Mouse (Mus musculus): ENCODE results near the gene Pkhd1. TPM values are rescaled to one million over a fixed set of nuclear protein-coding genes. Genes with fewer than 3 reads are reported as not detected.
"Not testable (repeated sequence)": the region's sequence is repeated elsewhere in the genome, so short reads cannot be mapped to it uniquely, and the experiment has no call there.

The Pkhd1 gene
- polyA plus RNA-seq, 1 experiment from 2014 or later, result 0.04 TPM

DNA sequence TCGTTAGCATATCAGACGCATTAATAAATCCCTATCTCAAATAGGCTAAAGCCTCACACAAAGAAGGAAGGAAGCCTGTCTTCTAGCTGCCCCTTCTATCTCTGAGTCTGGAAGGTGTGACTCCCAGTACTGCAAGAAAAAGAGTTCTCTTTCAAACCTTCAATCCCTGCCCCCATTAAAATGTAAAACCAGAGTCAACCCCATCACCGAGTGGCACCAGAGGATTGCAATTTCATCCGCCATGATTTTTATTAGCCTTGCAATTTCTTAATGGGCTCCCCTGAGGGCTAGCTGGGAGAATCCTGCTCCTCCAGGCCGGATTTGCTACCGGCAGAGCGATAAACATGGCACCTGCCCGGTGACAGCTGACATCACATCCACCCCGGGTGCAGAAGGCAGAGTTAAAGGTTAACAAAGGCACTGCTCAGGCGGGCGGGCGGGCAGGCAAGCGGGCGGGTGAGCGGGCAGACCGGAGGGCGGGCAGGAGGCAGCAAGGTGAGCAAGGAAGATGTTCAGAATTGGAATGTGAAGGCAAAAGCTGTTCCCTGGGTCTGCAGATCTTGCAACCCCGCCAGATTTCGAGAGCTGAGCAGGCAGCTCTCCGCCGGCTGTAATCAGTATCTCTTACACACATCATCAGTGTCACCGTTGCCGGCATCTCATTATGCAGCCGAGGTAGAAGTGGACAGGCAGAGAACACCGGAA is 140.2 kb downstream of the Pkhd1 start:
- ATAC-seq (ENCODE audit: insufficient read depth, low FRiP score, low TSS enrichment) (peak; percentile 83), DNase-seq (ENCODE audit: low spot score) (peak; percentile 52)
- peak overlapping the region; percentile 44 for H3K4me2 ChIP-seq (ENCODE audit: low read depth)
- H3K9ac ChIP-seq (ENCODE audit: low read length), result peak overlapping the region; percentile 14
- no peaks in the 10 kb centered on the region for H3K4me1 ChIP-seq (ENCODE audit: control insufficient read depth, insufficient read depth, low read length)
- H3K9me3 ChIP-seq (ENCODE audit: control insufficient read depth, low read length), result no peaks in the 10 kb centered on the region
- H3K27me3 ChIP-seq (ENCODE audit: control insufficient read depth, insufficient read depth, low read length), result no peaks in the 10 kb centered on the region
- H3K27ac ChIP-seq (ENCODE audit: low read depth, low read length), result peak overlapping the region; percentile 57; the same call in 1 of the 2 replicates
- no peaks in the 10 kb centered on the region for H3K36me3 ChIP-seq (ENCODE audit: control insufficient read depth, insufficient read depth, low read length)
- peak overlapping the region; percentile 27 for H3K4me3 ChIP-seq (ENCODE audit: low read depth, low read length)
- 5% methylated on average over 25 of the region's 25 CpGs for WGBS

- H3K27me3 ChIP-seq (ENCODE audit: control insufficient read depth, insufficient read depth, low read length), result no peaks in the 10 kb centered on the region
- no peak overlapping the region for H3K4me3 ChIP-seq (ENCODE audit: low read depth, low read length)
- WGBS, result 72% methylated on average over 11 of the region's 11 CpGs
- no peak overlapping the region for H3K9ac ChIP-seq (ENCODE audit: low read length)
- H3K27ac ChIP-seq (ENCODE audit: low read depth, low read length), result no peak overlapping the region
- DNase-seq (ENCODE audit: low spot score) (no peak), ATAC-seq (ENCODE audit: insufficient read depth, low FRiP score, low TSS enrichment) (peak; percentile 35; the same call in 1 of the 2 replicates)
- no peaks in the 10 kb centered on the region for H3K4me1 ChIP-seq (ENCODE audit: control insufficient read depth, insufficient read depth, low read length)
- no peaks in the 10 kb centered on the region for H3K36me3 ChIP-seq (ENCODE audit: control insufficient read depth, insufficient read depth, low read length)
- H3K4me2 ChIP-seq (ENCODE audit: low read depth), result no peak overlapping the region
- H3K9me3 ChIP-seq (ENCODE audit: control insufficient read depth, low read length), result no peaks in the 10 kb centered on the region
These were observed 147.1 kb downstream of the Pkhd1 start for GRCm38 (mm10) chr1:20470770-20471169.

GRCm38 (mm10) chr1:20470317-20470716 is 147.5 kb downstream of the Pkhd1 start:
- Histone ChIP-seq H3K4me2 (ENCODE audit: low read depth) (no peak overlapping the region), H3K9me3 (ENCODE audit: control insufficient read depth, low read length) (no peaks in the 10 kb centered on the region), H3K4me3 (ENCODE audit: low read depth, low read length) (no peak overlapping the region), H3K9ac (ENCODE audit: low read length) (no peak overlapping the region), H3K27ac (ENCODE audit: low read depth, low read length) (no peak overlapping the region), H3K36me3 (ENCODE audit: control insufficient read depth, insufficient read depth, low read length) (no peaks in the 10 kb centered on the region), H3K27me3 (ENCODE audit: control insufficient read depth, insufficient read depth, low read length) (no peaks in the 10 kb centered on the region), H3K4me1 (ENCODE audit: control insufficient read depth, insufficient read depth, low read length) (no peaks in the 10 kb centered on the region)
- ATAC-seq (ENCODE audit: insufficient read depth, low FRiP score, low TSS enrichment) (no peak), DNase-seq (ENCODE audit: low spot score) (no peak)
- WGBS, result 85% methylated on average over 6 of the region's 6 CpGs

DNA sequence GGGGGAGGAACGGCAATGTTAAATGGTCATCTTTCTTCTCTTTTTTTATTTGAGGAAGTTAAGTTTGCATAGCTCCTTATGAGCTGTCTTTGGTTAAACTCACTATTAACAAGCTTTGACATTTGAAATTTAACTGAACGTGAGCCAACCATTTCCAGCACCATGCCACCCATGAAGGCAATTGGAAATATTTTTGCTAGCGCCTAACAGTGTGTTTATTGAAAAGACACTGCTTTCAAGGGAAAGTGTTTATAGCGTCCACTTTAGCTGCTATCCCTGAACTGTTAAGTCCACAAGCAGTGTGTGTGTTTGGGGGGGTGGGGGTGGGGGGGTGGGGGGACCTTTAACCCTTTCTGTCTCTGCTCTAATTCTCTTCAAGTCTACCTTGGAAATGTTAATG is 151.4 kb downstream of the Pkhd1 start:
- H3K4me3 ChIP-seq (ENCODE audit: low read depth, low read length), result no peak overlapping the region
- no peak for DNase-seq (ENCODE audit: low spot score)
- 47% methylated on average over 4 of the region's 4 CpGs for whole genome bisulfite sequencing

DNA sequence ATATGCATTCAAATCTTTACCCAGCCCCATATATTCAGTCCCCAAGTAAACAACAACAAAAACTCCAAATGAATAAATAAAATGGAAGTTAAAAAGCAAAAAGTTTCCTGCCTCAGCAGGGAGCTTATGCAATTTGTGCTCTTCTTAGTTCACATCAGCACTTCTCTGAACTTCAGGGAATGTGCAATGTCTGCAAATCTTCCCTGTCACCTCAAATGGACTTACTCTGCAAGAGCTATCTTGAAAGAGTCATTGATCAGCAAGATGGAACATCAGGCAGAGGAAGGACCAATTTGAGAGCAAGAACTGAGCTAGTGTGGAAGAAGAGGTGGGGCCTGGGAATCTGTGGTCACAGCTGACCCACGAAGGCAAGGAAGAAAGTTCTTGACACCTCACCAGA is 163.2 kb downstream of the Pkhd1 start:
- no peak for ATAC-seq (ENCODE audit: insufficient read depth, low FRiP score, low TSS enrichment)

More for the DNA sequence above, 151.4 kb downstream of the Pkhd1 start:
- no peaks in the 10 kb centered on the region for H3K9me3 ChIP-seq (ENCODE audit: control insufficient read depth, low read length)
- no peaks in the 10 kb centered on the region for H3K4me1 ChIP-seq (ENCODE audit: control insufficient read depth, insufficient read depth, low read length)
- H3K36me3 ChIP-seq (ENCODE audit: control insufficient read depth, insufficient read depth, low read length), result no peaks in the 10 kb centered on the region
- H3K9ac ChIP-seq (ENCODE audit: low read length), result no peak overlapping the region
- ATAC-seq (ENCODE audit: insufficient read depth, low FRiP score, low TSS enrichment), result no peak
- no peak overlapping the region for H3K4me2 ChIP-seq (ENCODE audit: low read depth)
- H3K27me3 ChIP-seq (ENCODE audit: control insufficient read depth, insufficient read depth, low read length), result no peaks in the 10 kb centered on the region
- no peak overlapping the region for H3K27ac ChIP-seq (ENCODE audit: low read depth, low read length)

GRCm38 (mm10) chr1:20450074-20450473 is 167.8 kb downstream of the Pkhd1 start:
- DNase-seq (ENCODE audit: low spot score) (peak; percentile 48), ATAC-seq (ENCODE audit: insufficient read depth, low FRiP score, low TSS enrichment) (peak; percentile 65)
- 32% methylated on average over 10 of the region's 10 CpGs for WGBS
- no peaks in the 10 kb centered on the region for H3K27me3 ChIP-seq (ENCODE audit: control insufficient read depth, insufficient read depth, low read length)
- H3K4me3 ChIP-seq (ENCODE audit: low read depth, low read length), result no peak overlapping the region
- H3K9me3 ChIP-seq (ENCODE audit: control insufficient read depth, low read length), result no peaks in the 10 kb centered on the region
- H3K4me2 ChIP-seq (ENCODE audit: low read depth), result no peak overlapping the region
- H3K9ac ChIP-seq (ENCODE audit: low read length), result no peak overlapping the region
- H3K27ac ChIP-seq (ENCODE audit: low read depth, low read length), result no peak overlapping the region
- H3K4me1 ChIP-seq (ENCODE audit: control insufficient read depth, insufficient read depth, low read length), result no peaks in the 10 kb centered on the region
- no peaks in the 10 kb centered on the region for H3K36me3 ChIP-seq (ENCODE audit: control insufficient read depth, insufficient read depth, low read length)

More for the DNA sequence above, 163.2 kb downstream of the Pkhd1 start:
- Histone ChIP-seq H3K4me1 (ENCODE audit: control insufficient read depth, insufficient read depth, low read length) (no peaks in the 10 kb centered on the region), H3K9ac (ENCODE audit: low read length) (no peak overlapping the region), H3K27ac (ENCODE audit: low read depth, low read length) (no peak overlapping the region), H3K36me3 (ENCODE audit: control insufficient read depth, insufficient read depth, low read length) (no peaks in the 10 kb centered on the region), H3K4me3 (ENCODE audit: low read depth, low read length) (no peak overlapping the region), H3K27me3 (ENCODE audit: control insufficient read depth, insufficient read depth, low read length) (no peaks in the 10 kb centered on the region), H3K9me3 (ENCODE audit: control insufficient read depth, low read length) (no peaks in the 10 kb centered on the region), H3K4me2 (ENCODE audit: low read depth) (no peak overlapping the region)
- whole genome bisulfite sequencing, result 76% methylated on average over 1 of the region's 1 CpGs
- no peak for DNase-seq (ENCODE audit: low spot score)

GRCm38 (mm10) chr1:20432026-20432425 is 185.8 kb downstream of the Pkhd1 start:
- H3K4me2 ChIP-seq (ENCODE audit: low read depth); H3K36me3 ChIP-seq (ENCODE audit: control insufficient read depth, insufficient read depth, low read length); H3K4me3 ChIP-seq (ENCODE audit: low read depth, low read length); H3K9me3 ChIP-seq (ENCODE audit: control insufficient read depth, low read length); ATAC-seq (ENCODE audit: insufficient read depth, low FRiP score, low TSS enrichment); H3K9ac ChIP-seq (ENCODE audit: low read length); H3K4me1 ChIP-seq (ENCODE audit: control insufficient read depth, insufficient read depth, low read length); H3K27ac ChIP-seq (ENCODE audit: low read depth, low read length); H3K27me3 ChIP-seq (ENCODE audit: control insufficient read depth, insufficient read depth, low read length); DNase-seq (ENCODE audit: low spot score): not testable (repeated sequence)
- 90% methylated on average over 16 of the region's 16 CpGs for WGBS

- no peak overlapping the region for H3K4me2 ChIP-seq (ENCODE audit: low read depth)
- WGBS, result 91% methylated on average over 3 of the region's 3 CpGs
- H3K4me1 ChIP-seq (ENCODE audit: control insufficient read depth, insufficient read depth, low read length), result no peaks in the 10 kb centered on the region
- no peak overlapping the region for H3K9ac ChIP-seq (ENCODE audit: low read length)
- no peak for DNase-seq (ENCODE audit: low spot score)
- no peaks in the 10 kb centered on the region for H3K36me3 ChIP-seq (ENCODE audit: control insufficient read depth, insufficient read depth, low read length)
- H3K4me3 ChIP-seq (ENCODE audit: low read depth, low read length), result no peak overlapping the region
- H3K27me3 ChIP-seq (ENCODE audit: control insufficient read depth, insufficient read depth, low read length), result no peaks in the 10 kb centered on the region
- no peak overlapping the region for H3K27ac ChIP-seq (ENCODE audit: low read depth, low read length)
- no peak for ATAC-seq (ENCODE audit: insufficient read depth, low FRiP score, low TSS enrichment)
- no peaks in the 10 kb centered on the region for H3K9me3 ChIP-seq (ENCODE audit: control insufficient read depth, low read length)
These were observed 188.8 kb downstream of the Pkhd1 start for GRCm38 (mm10) chr1:20429056-20429394.

DNA sequence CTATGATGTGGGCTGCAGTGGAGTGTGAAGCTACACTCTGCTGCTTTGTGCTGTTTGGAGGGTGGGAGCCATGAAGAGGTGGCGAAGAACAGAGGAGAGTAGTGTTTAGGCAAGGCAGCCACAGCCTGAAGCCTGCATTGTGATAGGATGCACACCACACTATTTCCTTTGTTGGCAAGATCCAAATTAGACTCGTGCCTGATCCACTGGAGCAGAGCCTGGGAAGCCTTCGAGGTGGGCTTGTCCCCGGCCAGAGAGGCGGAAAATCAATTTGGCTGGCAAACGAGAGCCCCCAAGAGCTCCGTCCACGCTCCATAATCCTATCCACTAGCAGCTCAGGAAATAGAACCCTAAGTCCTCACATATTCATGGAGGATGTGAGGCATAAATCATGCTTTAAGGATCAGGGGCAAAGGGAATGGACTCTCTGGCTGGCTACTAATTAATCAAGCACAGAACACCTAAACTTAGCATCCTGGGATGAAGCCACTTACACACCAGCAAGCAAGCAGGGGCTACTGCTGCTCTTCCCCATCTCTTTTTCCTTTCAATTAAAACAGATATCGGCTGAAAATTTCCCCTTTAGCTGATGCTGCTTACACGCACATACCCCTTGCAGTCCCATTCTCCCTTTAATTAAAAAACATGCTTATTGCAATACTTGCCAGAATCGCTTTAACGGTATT is 189.4 kb downstream of the Pkhd1 start:
- ATAC-seq (ENCODE audit: insufficient read depth, low FRiP score, low TSS enrichment) (peak; percentile 90), DNase-seq (ENCODE audit: low spot score) (peak; percentile 48)
- H3K4me3 ChIP-seq (ENCODE audit: low read depth, low read length), result no peak overlapping the region
- 55% methylated on average over 12 of the region's 12 CpGs for WGBS
- no peaks in the 10 kb centered on the region for H3K4me1 ChIP-seq (ENCODE audit: control insufficient read depth, insufficient read depth, low read length)
- no peaks in the 10 kb centered on the region for H3K9me3 ChIP-seq (ENCODE audit: control insufficient read depth, low read length)
- H3K27ac ChIP-seq (ENCODE audit: low read depth, low read length), result no peak overlapping the region
- H3K36me3 ChIP-seq (ENCODE audit: control insufficient read depth, insufficient read depth, low read length), result no peaks in the 10 kb centered on the region
- H3K27me3 ChIP-seq (ENCODE audit: control insufficient read depth, insufficient read depth, low read length), result no peaks in the 10 kb centered on the region
- no peak overlapping the region for H3K9ac ChIP-seq (ENCODE audit: low read length)
- no peak overlapping the region for H3K4me2 ChIP-seq (ENCODE audit: low read depth)
